Mouse (Mus musculus): ENCODE results near the gene Cyth1. TPM values are rescaled to one million over a fixed set of nuclear protein-coding genes. Genes with fewer than 3 reads are reported as not detected.

Cyth1 gene
- total RNA-seq, 2 experiments from 2014 or later, result 30.3 to 31.5 TPM

- no peak for DNase-seq (ENCODE audit: low spot score in 2 of 2)
Observed at GRCm38 (mm10) chr11:118156480-118157060, 91.8 kb downstream of the Cyth1 start.

- no peak for DNase-seq (ENCODE audit: low spot score in 2 of 2)
Observed at GRCm38 (mm10) chr11:118152964-118153363, 95.4 kb downstream of the Cyth1 start.

- no peak for DNase-seq (ENCODE audit: low spot score in 2 of 2)
Observed at GRCm38 (mm10) chr11:118151423-118152180, 96.8 kb downstream of the Cyth1 start.

GRCm38 (mm10) chr11:118150115-118150701 lies 98.2 kb downstream of the Cyth1 start:
- DNase-seq (ENCODE audit: low spot score in 2 of 2), result no peak

GRCm38 (mm10) chr11:118147877-118148637 lies 100.3 kb downstream of the Cyth1 start:
- no peak for DNase-seq (ENCODE audit: low spot score in 2 of 2)

GRCm38 (mm10) chr11:118146446-118146845 lies 101.9 kb downstream of the Cyth1 start:
- no peak for DNase-seq (ENCODE audit: low spot score in 2 of 2)

GRCm38 (mm10) chr11:118145771-118146351 lies 102.5 kb downstream of the Cyth1 start:
- DNase-seq (ENCODE audit: low spot score in 2 of 2), result no peak

- DNase-seq (ENCODE audit: low spot score in 2 of 2), result no peak
Observed at GRCm38 (mm10) chr11:118145092-118145491, 103.3 kb downstream of the Cyth1 start.

GRCm38 (mm10) chr11:118143731-118144130 lies 104.7 kb downstream of the Cyth1 start:
- DNase-seq (ENCODE audit: low spot score in 2 of 2), result no peak

GRCm38 (mm10) chr11:118142547-118143165 lies 105.7 kb downstream of the Cyth1 start:
- no peak for DNase-seq (ENCODE audit: low spot score in 2 of 2)

GRCm38 (mm10) chr11:118140771-118141565 lies 107.4 kb downstream of the Cyth1 start:
- no peak for DNase-seq (ENCODE audit: low spot score in 2 of 2)

GRCm38 (mm10) chr11:118138347-118138746 lies 110.0 kb downstream of the Cyth1 start:
- DNase-seq (ENCODE audit: low spot score in 2 of 2), result no peak

GRCm38 (mm10) chr11:118136172-118136632 lies 112.2 kb downstream of the Cyth1 start:
- DNase-seq (ENCODE audit: low spot score in 2 of 2), result no peak

GRCm38 (mm10) chr11:118135271-118135670 lies 113.1 kb downstream of the Cyth1 start:
- DNase-seq (ENCODE audit: low spot score in 2 of 2), result no peak

GRCm38 (mm10) chr11:118133752-118134169 lies 114.6 kb downstream of the Cyth1 start:
- no peak for DNase-seq (ENCODE audit: low spot score in 2 of 2)

GRCm38 (mm10) chr11:118133133-118133751 lies 115.2 kb downstream of the Cyth1 start:
- no peak for DNase-seq (ENCODE audit: low spot score in 2 of 2)

GRCm38 (mm10) chr11:118132136-118132535 lies 116.3 kb downstream of the Cyth1 start:
- DNase-seq (ENCODE audit: low spot score in 2 of 2), result no peak

- DNase-seq (ENCODE audit: low spot score in 2 of 2), result no peak
Observed at GRCm38 (mm10) chr11:118130534-118130933, 117.9 kb downstream of the Cyth1 start, which contains the start of gene Dnah17. Gene Dnah17, minus strand, starts transcription at chr11:118130634.

- no peak for DNase-seq (ENCODE audit: low spot score in 2 of 2)
Observed at GRCm38 (mm10) chr11:118129812-118130211, 118.6 kb downstream of the Cyth1 start.

Measured in adrenal gland, postnatal 4 days (tissue).